ENCODE assay signal across 8 mouse cellular contexts in genomic region chr4:24899146-24899545, GRCm38 (mm10). TPM values are rescaled to one million over a fixed set of nuclear protein-coding genes. Genes with fewer than 3 reads are reported as not detected.
DNase-seq lines count a peak whose midpoint lies in the region; ATAC-seq and TF ChIP-seq lines count a peak whose summit lies in the region.

No protein-coding gene starts in this region.

- peak overlapping the region; percentile 24 for H3ac ChIP-seq in C2C12 (ENCODE audit: control insufficient read depth, insufficient read length, low read depth)

- H3K27me3 ChIP-seq in erythroblast, embryonic 14.5 days (ENCODE audit: control insufficient read depth), result no peaks in the 10 kb centered on the region
- no peaks in the 10 kb centered on the region for H3K27me3 ChIP-seq in C2C12 (ENCODE audit: control insufficient read depth, insufficient read depth, insufficient read length)
- no peaks in the 10 kb centered on the region for H3K27me3 ChIP-seq in forebrain, embryonic 12.5 days
- H3K27me3 ChIP-seq in liver, embryonic 15.5 days, result no peaks in the 10 kb centered on the region

- H3K27ac ChIP-seq in forebrain, embryonic 12.5 days, result no peak overlapping the region
- H3K27ac ChIP-seq in liver, embryonic 15.5 days (replicated peaks), result no peak overlapping the region

- peak overlapping the region; percentile 69 for H3K4me2 ChIP-seq in forebrain, embryonic 12.5 days
- peak overlapping the region; percentile 92 for H3K4me2 ChIP-seq in liver, embryonic 15.5 days

- peaks cover 28% of the 10 kb centered on the region for H3K36me3 ChIP-seq in erythroblast, embryonic 14.5 days (ENCODE audit: control insufficient read depth)
- peaks cover 31% of the 10 kb centered on the region for H3K36me3 ChIP-seq in C2C12 (ENCODE audit: control insufficient read depth, insufficient read depth)
- peaks cover 30% of the 10 kb centered on the region for H3K36me3 ChIP-seq in forebrain, embryonic 12.5 days (replicated peaks)
- H3K36me3 ChIP-seq in liver, embryonic 15.5 days (replicated peaks), result peaks cover 20% of the 10 kb centered on the region

- H3K9me3 ChIP-seq in erythroblast, embryonic 14.5 days (ENCODE audit: control insufficient read depth, low read length), result no peaks in the 10 kb centered on the region
- no peaks in the 10 kb centered on the region for H3K9me3 ChIP-seq in forebrain, embryonic 12.5 days
- H3K9me3 ChIP-seq in liver, embryonic 15.5 days (replicated peaks), result no peaks in the 10 kb centered on the region

- TF ChIP-seq CTCF in C2C12 (IDR thresholded peaks at IDR 0.05; ENCODE audit: control insufficient read depth, insufficient read depth, insufficient read length), result no peak

- peak overlapping the region; percentile 74; the same call in 1 of the 2 replicates for H3K9ac ChIP-seq in forebrain, embryonic 12.5 days
- peak overlapping the region; percentile 72 for H3K9ac ChIP-seq in liver, embryonic 15.5 days

- WGBS in forebrain, embryonic 12.5 days, result 46% methylated on average over 4 of the region's 4 CpGs
- WGBS in liver, embryonic 15.5 days (ENCODE audit: insufficient replicate concordance), result 31% methylated on average over 4 of the region's 4 CpGs

- peaks cover 18% of the 10 kb centered on the region for H3K4me1 ChIP-seq in erythroblast, embryonic 14.5 days (ENCODE audit: control insufficient read depth)
- peaks cover 8% of the 10 kb centered on the region for H3K4me1 ChIP-seq in forebrain, embryonic 12.5 days
- peaks cover 15% of the 10 kb centered on the region for H3K4me1 ChIP-seq in liver, embryonic 15.5 days (replicated peaks)

- H3K79me3 ChIP-seq in C2C12 (ENCODE audit: low read depth), result peaks cover 24% of the 10 kb centered on the region

- DNase-seq in spleen, adult 12 weeks (ENCODE audit: low spot score), result no peak
- DNase-seq in gastrocnemius, postnatal 36 days, result no peak
- DNase-seq in left cerebral cortex, adult 18-20 months (ENCODE audit: low spot score in 2 of 2), result no peak

- no peak for ATAC-seq in erythroblast, adult 5-6 weeks (replicated peaks; ENCODE audit: low FRiP score, poor library complexity, severe bottlenecking)
- no peak for ATAC-seq in forebrain, embryonic 12.5 days (ENCODE audit: low FRiP score)
- no peak for ATAC-seq in liver, embryonic 15.5 days (ENCODE audit: insufficient read depth)

- intact Hi-C loops in gastrocnemius, postnatal 36 days (cut with DNase I), result no loop called here

- H3K4me3 ChIP-seq in erythroblast, embryonic 14.5 days (replicated peaks), result peak overlapping the region; percentile 95
- peak overlapping the region; percentile 82 for H3K4me3 ChIP-seq in C2C12 (ENCODE audit: insufficient read depth, poor library complexity, severe bottlenecking)
- H3K4me3 ChIP-seq in forebrain, embryonic 12.5 days (replicated peaks), result peak overlapping the region; percentile 75
- peak overlapping the region; percentile 88 for H3K4me3 ChIP-seq in liver, embryonic 15.5 days (replicated peaks)

- H3K79me2 ChIP-seq in C2C12 (ENCODE audit: control insufficient read depth, insufficient read depth), result peaks cover 31% of the 10 kb centered on the region

TF ChIP-seq in C2C12, 6 proteins besides CTCF, POLR2A, EP300 and RAD21:
- TF ChIP-seq MYOD1 (IDR thresholded peaks at IDR 0.05; ENCODE audit: control insufficient read depth, insufficient read length, low read depth), result no peak
- no peak for TF ChIP-seq FOSL1 (IDR thresholded peaks at IDR 0.05; ENCODE audit: insufficient read depth, low read length, poor library complexity, severe bottlenecking)
- no peak for TF ChIP-seq CEBPB (IDR thresholded peaks at IDR 0.05; ENCODE audit: low read depth)
TF ChIP-seq in C2C12: peak in this region for 0.

RNA-seq across cellular contexts. Expression of gene Ndufaf4, which starts 1.3 kb away (rescaled TPM):
- polyA plus RNA-seq in erythroblast, embryonic 14.5 days (2012), result 0.64 and 0.69 TPM in 2 replicates
- total RNA-seq in erythroblast, adult 5-6 weeks (2015; ENCODE audit: low replicate concordance), result 5.2 and 6.9 TPM in 2 replicates
- 2.6 and 5.0 TPM in 2 replicates for total RNA-seq in erythroblast, adult 5-6 weeks (2017; ENCODE audit: low replicate concordance)
- polyA plus RNA-seq in C2C12 (2012; fragmentation: generic; extraction: Trizol), result 17.0 TPM
- 59.8 and 65.6 TPM in 2 replicates for polyA plus RNA-seq in forebrain, embryonic 12.5 days (2016; fragmentation: Nextera tagmentation; extraction: Ambion mirVana)
- 20.2 and 22.0 TPM in 2 replicates for polyA plus RNA-seq in liver, embryonic 15.5 days (2015; fragmentation: Nextera tagmentation; extraction: Ambion mirVana)
- 10 to 100 TPM; 38.6 to 40.5 TPM for total RNA-seq in gastrocnemius, postnatal 36 days (2021)
- total RNA-seq in left cerebral cortex, adult 18-20 months (2021), result 10 to 100 TPM; 34.7 to 36.0 TPM

RNA-seq across cellular contexts. Expression of gene Klhl32, which starts 48.2 kb away (rescaled TPM):
- 0.01 TPM in 1 of 2 replicates, not detected in the other for polyA plus RNA-seq in erythroblast, embryonic 14.5 days (2012)
- total RNA-seq in erythroblast, adult 5-6 weeks (2015; ENCODE audit: low replicate concordance), result not detected in 2 replicates
- total RNA-seq in erythroblast, adult 5-6 weeks (2017; ENCODE audit: low replicate concordance), result not detected in 2 replicates
- polyA plus RNA-seq in C2C12 (2012; fragmentation: generic; extraction: Trizol), result 0.06 TPM
- polyA plus RNA-seq in forebrain, embryonic 12.5 days (2016; fragmentation: Nextera tagmentation; extraction: Ambion mirVana), result 10.5 and 11.6 TPM in 2 replicates
- polyA plus RNA-seq in liver, embryonic 15.5 days (2015; fragmentation: Nextera tagmentation; extraction: Ambion mirVana), result 0.08 and 0.09 TPM in 2 replicates
- total RNA-seq in gastrocnemius, postnatal 36 days (2021), result under 1 TPM in 1 of 2 experiments, not detected in 1; 0.10 TPM
- total RNA-seq in left cerebral cortex, adult 18-20 months (2021), result 10 to 100 TPM; 14.4 to 15.3 TPM

Comparison
In these comparisons a context has a peak if more than half of its experiments do, and no peak if none do; other contexts are left out.
1. RNA of gene Ndufaf4, which starts 1.3 kb away (polyA plus RNA-seq): 59.8 to 65.6 TPM in forebrain, embryonic 12.5 days, 20.2 to 22.0 TPM in liver, embryonic 15.5 days and 17.0 TPM in C2C12 (single experiment); 0.64 to 0.69 TPM in erythroblast, embryonic 14.5 days; every median in the first group is over 10 times any median in the second.
2. RNA of gene Klhl32, which starts 48.2 kb away (polyA plus RNA-seq): 10.5 to 11.6 TPM in forebrain, embryonic 12.5 days; 0.08 to 0.09 TPM in liver, embryonic 15.5 days, 0.06 TPM in C2C12 (single experiment) and 0.01 TPM in erythroblast, embryonic 14.5 days; every median in the first group is over 10 times any median in the second.
3. Peak in every context shown above with its lines, with median percentiles within 50 percentile points of each other: H3K4me3 ChIP-seq.